ENCODE assay signal across 8 mouse cellular contexts in genomic region chr10:34019302-34020075, GRCm38 (mm10). TPM values are rescaled to one million over a fixed set of nuclear protein-coding genes. Genes with fewer than 3 reads are reported as not detected.
DNase-seq lines count a peak whose midpoint lies in the region; ATAC-seq lines count a peak whose summit lies in the region.

TSS of gene Rwdd1 (minus strand) at chr10:34019624.

- peak; percentile 94 for ATAC-seq in megakaryocyte progenitor cell, adult 5-6 weeks (replicated peaks; ENCODE audit: poor library complexity)

- peak; percentile 96 for DNase-seq in adipocyte (ENCODE audit: low spot score)
- DNase-seq in embryo, embryonic 10 days (ENCODE audit: low spot score) = peak; percentile 98
- peak; percentile 96 for DNase-seq in gastrocnemius, postnatal 10 days
- peak; percentile 96 for DNase-seq in induced T-regulatory cell, adult 2 months (ENCODE audit: low read depth)
- DNase-seq in left cerebral cortex, adult 9 months (ENCODE audit: low spot score in 2 of 2) = peak; percentile 94 to 98
- peak; percentile 98 for DNase-seq in right cerebral cortex, postnatal 14 days
- DNase-seq in urinary bladder, postnatal 36 days (ENCODE audit: low spot score in 2 of 2) = peak; percentile 97

RNA-seq across cellular contexts. Expression of gene Rwdd1, which starts in this region (rescaled TPM):
- 100 to 1,000 TPM in 1 of 2 experiments, 10 to 100 TPM in 1; 92.7 to 124 TPM for total RNA-seq in gastrocnemius, postnatal 10 days (2021)
- total RNA-seq in megakaryocyte progenitor cell, adult 5-6 weeks (2015) = 188 and 197 TPM in 2 replicates
- 166 and 213 TPM in 2 replicates for total RNA-seq in megakaryocyte progenitor cell, adult 5-6 weeks (2017)

Comparison
In these comparisons a context has a peak if more than half of its experiments do, and no peak if none do; other contexts are left out.
1. Peak in every context shown above with its lines: DNase-seq and ATAC-seq.